Mouse (Mus musculus) bone marrow macrophage, adult 2 months (primary cell): ENCODE measurements around the gene Tax1bp3.

Experiments
- CTCF ChIP-seq: IDR thresholded peaks from 2 replicates; pipeline ENCODE4 v1.5.1; 2012; ENCODE audit warnings: low read depth, mild to moderate bottlenecking, low read length, moderate library complexity
- POLR2A ChIP-seq: IDR thresholded peaks from 2 replicates; pipeline ENCODE4 v1.6.1; 2012; ENCODE audit warnings: mild to moderate bottlenecking, low read depth, low read length, borderline replicate concordance

DNA sequence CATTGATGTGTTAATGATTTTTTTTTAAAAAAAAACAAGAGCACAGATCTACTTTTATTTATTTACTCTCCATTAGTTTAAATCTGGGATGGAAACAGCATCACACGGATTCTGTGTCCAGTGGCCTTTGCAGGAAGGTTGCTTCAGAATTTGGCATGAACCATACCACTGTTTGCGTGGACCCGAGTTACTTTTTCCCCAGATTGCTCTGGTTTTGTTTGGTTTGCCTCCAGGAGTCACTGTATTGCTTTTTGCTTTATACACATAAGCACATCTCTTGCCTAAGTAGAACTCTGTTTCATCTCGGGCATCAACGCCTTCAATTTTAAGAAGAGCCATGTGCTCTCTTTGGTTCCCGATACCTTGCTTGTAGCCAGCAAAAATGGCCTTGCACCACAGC is 49.0 kb downstream of the Tax1bp3 start:
- no peak for TF ChIP-seq CTCF
- no peak for TF ChIP-seq POLR2A
